Mouse (Mus musculus): Measurements from ENCODE around the gene Ubr3. TPM values are rescaled to one million over a fixed set of nuclear protein-coding genes. Genes with fewer than 3 reads are reported as not detected.

The Ubr3 gene
- total RNA-seq, 1 experiment = 64.3 TPM

GRCm38 (mm10) chr2:70044466-70044865, 147.4 kb downstream of the Ubr3 start:
- H3K27ac ChIP-seq (ENCODE audit: insufficient read depth, low read depth, low read length, poor library complexity, severe bottlenecking) = no peak overlapping the region
- no peaks in the 10 kb centered on the region for H3K9me3 ChIP-seq (ENCODE audit: control insufficient read depth, insufficient read depth, low read depth, low read length)
- no peaks in the 10 kb centered on the region for H3K36me3 ChIP-seq (ENCODE audit: control insufficient read depth, insufficient read depth, low read length, poor library complexity, severe bottlenecking)
- TF ChIP-seq HCFC1 (IDR thresholded peaks at IDR 0.05; ENCODE audit: borderline replicate concordance, insufficient read depth, low read length) (no peak), ZC3H11A (IDR thresholded peaks at IDR 0.05; ENCODE audit: borderline replicate concordance, low read depth, low read length) (no peak), MAFK (IDR thresholded peaks at IDR 0.05; ENCODE audit: insufficient read depth, low read depth, low read length) (no peak), ZNF384 (IDR thresholded peaks at IDR 0.05; ENCODE audit: low read depth, low read length) (no peak), CHD2 (IDR thresholded peaks at IDR 0.05; ENCODE audit: low read depth, low read length) (no peak)
- no peaks in the 10 kb centered on the region for H3K4me1 ChIP-seq (ENCODE audit: control insufficient read depth in 2 of 2, insufficient read depth in 2 of 2, low read length in 2 of 2, poor library complexity in 1 of 2)
- H3K9ac ChIP-seq (ENCODE audit: insufficient read depth, low read depth, low read length, poor library complexity, severe bottlenecking) = no peak overlapping the region
- H3K4me3 ChIP-seq (ENCODE audit: insufficient read depth in 1 of 2, low read depth in 1 of 2, low read length in 2 of 2, poor library complexity in 1 of 2, severe bottlenecking in 1 of 2) = no peak overlapping the region
- DNase-seq (ENCODE audit: low read depth, low spot score) = no peak
- in situ Hi-C loops (cut with MboI; ENCODE audit: low sequenced_read_pairs in 2 of 2, unreplicated experiment in 2 of 2) = no loop called here

- no peaks in the 10 kb centered on the region for H3K4me1 ChIP-seq (ENCODE audit: control insufficient read depth in 2 of 2, insufficient read depth in 2 of 2, low read length in 2 of 2, poor library complexity in 1 of 2)
- H3K4me3 ChIP-seq (ENCODE audit: insufficient read depth in 1 of 2, low read depth in 1 of 2, low read length in 2 of 2, poor library complexity in 1 of 2, severe bottlenecking in 1 of 2) = no peak overlapping the region
- in situ Hi-C loops (cut with MboI; ENCODE audit: low sequenced_read_pairs in 2 of 2, unreplicated experiment in 2 of 2) = no loop called here
- H3K36me3 ChIP-seq (ENCODE audit: control insufficient read depth, insufficient read depth, low read length, poor library complexity, severe bottlenecking) = no peaks in the 10 kb centered on the region
- no peak overlapping the region for H3K27ac ChIP-seq (ENCODE audit: insufficient read depth, low read depth, low read length, poor library complexity, severe bottlenecking)
- no peaks in the 10 kb centered on the region for H3K9me3 ChIP-seq (ENCODE audit: control insufficient read depth, insufficient read depth, low read depth, low read length)
- TF ChIP-seq HCFC1 (IDR thresholded peaks at IDR 0.05; ENCODE audit: borderline replicate concordance, insufficient read depth, low read length) (no peak), CHD2 (IDR thresholded peaks at IDR 0.05; ENCODE audit: low read depth, low read length) (no peak), ZNF384 (IDR thresholded peaks at IDR 0.05; ENCODE audit: low read depth, low read length) (no peak), ZC3H11A (IDR thresholded peaks at IDR 0.05; ENCODE audit: borderline replicate concordance, low read depth, low read length) (no peak)
- no peak for DNase-seq (ENCODE audit: low read depth, low spot score)
- H3K9ac ChIP-seq (ENCODE audit: insufficient read depth, low read depth, low read length, poor library complexity, severe bottlenecking) = no peak overlapping the region
Measured at GRCm38 (mm10) chr2:70047868-70048267, 150.8 kb downstream of the Ubr3 start.

- TF ChIP-seq CHD2 (IDR thresholded peaks at IDR 0.05; ENCODE audit: low read depth, low read length) (no peak), ZC3H11A (IDR thresholded peaks at IDR 0.05; ENCODE audit: borderline replicate concordance, low read depth, low read length) (no peak), MAFK (IDR thresholded peaks at IDR 0.05; ENCODE audit: insufficient read depth, low read depth, low read length) (no peak), ZNF384 (IDR thresholded peaks at IDR 0.05; ENCODE audit: low read depth, low read length) (no peak), HCFC1 (IDR thresholded peaks at IDR 0.05; ENCODE audit: borderline replicate concordance, insufficient read depth, low read length) (no peak)
- in situ Hi-C loops (cut with MboI; ENCODE audit: low sequenced_read_pairs in 2 of 2, unreplicated experiment in 2 of 2) = no loop called here
- no peak overlapping the region for H3K4me3 ChIP-seq (ENCODE audit: insufficient read depth in 1 of 2, low read depth in 1 of 2, low read length in 2 of 2, poor library complexity in 1 of 2, severe bottlenecking in 1 of 2)
- H3K9me3 ChIP-seq (ENCODE audit: control insufficient read depth, insufficient read depth, low read depth, low read length) = no peaks in the 10 kb centered on the region
- no peak overlapping the region for H3K9ac ChIP-seq (ENCODE audit: insufficient read depth, low read depth, low read length, poor library complexity, severe bottlenecking)
- no peak for DNase-seq (ENCODE audit: low read depth, low spot score)
- no peak overlapping the region for H3K27ac ChIP-seq (ENCODE audit: insufficient read depth, low read depth, low read length, poor library complexity, severe bottlenecking)
- H3K36me3 ChIP-seq (ENCODE audit: control insufficient read depth, insufficient read depth, low read length, poor library complexity, severe bottlenecking) = no peaks in the 10 kb centered on the region
- no peaks in the 10 kb centered on the region for H3K4me1 ChIP-seq (ENCODE audit: control insufficient read depth in 2 of 2, insufficient read depth in 2 of 2, low read length in 2 of 2, poor library complexity in 1 of 2)
Measured at GRCm38 (mm10) chr2:70053803-70054202, 156.8 kb downstream of the Ubr3 start.

- H3K9me3 ChIP-seq (ENCODE audit: control insufficient read depth, insufficient read depth, low read depth, low read length) = no peaks in the 10 kb centered on the region
- in situ Hi-C loops (cut with MboI; ENCODE audit: low sequenced_read_pairs in 2 of 2, unreplicated experiment in 2 of 2) = no loop called here
Measured at GRCm38 (mm10) chr2:70058201-70058600, 161.2 kb downstream of the Ubr3 start.

More at GRCm38 (mm10) chr2:70058201-70058600, 161.2 kb downstream of the Ubr3 start:
- no peak for TF ChIP-seq ZC3H11A (IDR thresholded peaks at IDR 0.05; ENCODE audit: borderline replicate concordance, low read depth, low read length)
- TF ChIP-seq MAFK (IDR thresholded peaks at IDR 0.05; ENCODE audit: insufficient read depth, low read depth, low read length) = no peak
- TF ChIP-seq CHD2 (IDR thresholded peaks at IDR 0.05; ENCODE audit: low read depth, low read length) = no peak
- TF ChIP-seq HCFC1 (IDR thresholded peaks at IDR 0.05; ENCODE audit: borderline replicate concordance, insufficient read depth, low read length) = no peak
- TF ChIP-seq ZNF384 (IDR thresholded peaks at IDR 0.05; ENCODE audit: low read depth, low read length) = no peak
- Histone ChIP-seq H3K27ac (ENCODE audit: insufficient read depth, low read depth, low read length, poor library complexity, severe bottlenecking) (no peak overlapping the region), H3K4me1 (ENCODE audit: control insufficient read depth in 2 of 2, insufficient read depth in 2 of 2, low read length in 2 of 2, poor library complexity in 1 of 2) (no peaks in the 10 kb centered on the region), H3K4me3 (ENCODE audit: insufficient read depth in 1 of 2, low read depth in 1 of 2, low read length in 2 of 2, poor library complexity in 1 of 2, severe bottlenecking in 1 of 2) (no peak overlapping the region), H3K36me3 (ENCODE audit: control insufficient read depth, insufficient read depth, low read length, poor library complexity, severe bottlenecking) (no peaks in the 10 kb centered on the region), H3K9ac (ENCODE audit: insufficient read depth, low read depth, low read length, poor library complexity, severe bottlenecking) (no peak overlapping the region)
- no peak for DNase-seq (ENCODE audit: low read depth, low spot score)
